Mouse (Mus musculus) limb, embryonic 10.5 days (tissue): Measurements from ENCODE around the gene Gm14147. TPM values are rescaled to one million over a fixed set of nuclear protein-coding genes. Genes with fewer than 3 reads are reported as not detected.
"Not testable (repeated sequence)": the region's sequence is repeated elsewhere in the genome, so short reads cannot be mapped to it uniquely, and the experiment has no call there.

Experiments
- DNase-seq: peaks from one replicate; pipeline ENCODE4 v3.0.0-alpha.2; 2017; ENCODE audit warnings: low spot score
- H3K27ac ChIP-seq: fragments of 300-500 bp; sonication (generic); 2 replicates; pipeline ENCODE4 v1.5.1; 2016; ENCODE audit warnings: mild to moderate bottlenecking
- H3K27me3 ChIP-seq: fragments of 300-500 bp; sonication (generic); 2 replicates; pipeline ENCODE4 v1.6.1; 2016; ENCODE audit warnings: low read depth, mild to moderate bottlenecking; ENCODE audit not compliant: poor library complexity, severe bottlenecking
- H3K36me3 ChIP-seq: fragments of 300-500 bp; sonication (generic); 2 replicates; pipeline ENCODE4 v1.6.1; 2016; ENCODE audit warnings: mild to moderate bottlenecking, moderate library complexity
- H3K4me1 ChIP-seq: fragments of 300-500 bp; sonication (generic); 2 replicates; pipeline ENCODE4 v1.6.1; 2016
- H3K4me3 ChIP-seq: fragments of 300-500 bp; sonication (generic); 2 replicates; pipeline ENCODE4 v1.5.1; 2016; ENCODE audit warnings: mild to moderate bottlenecking, moderate library complexity
- H3K9me3 ChIP-seq: fragments of 300-500 bp; sonication (generic); replicated peaks from 2 replicates; pipeline ENCODE4 v1.6.1; 2016; ENCODE audit warnings: mild to moderate bottlenecking
- WGBS: fragments of 180-500 bp; shearing (Covaris S2); methylation state at CpG from one replicate; pipeline ENCODE4 v1.1.7; 2016; 5-methylcytosine and 5-hydroxymethylcytosine counted together
- polyA plus RNA-seq: library from polyadenylated mRNA; unstranded; fragments of >200 nt; fragmentation: Nextera tagmentation; extraction: Ambion mirVana; gene quantifications from 2 replicates; pipeline ENCODE4 v1.2.1, GENCODE M21; 2016

Gm14147 gene
- polyA plus RNA-seq = not detected in 2 replicates

GRCm38 (mm10) chr2:151097945-151098344, at the start of gene Gm14147:
Gene Gm14147, plus strand, starts transcription at chr2:151098245.
- DNase-seq, H3K4me1 ChIP-seq, H3K9me3 ChIP-seq, H3K27ac ChIP-seq, H3K27me3 ChIP-seq, H3K4me3 ChIP-seq, H3K36me3 ChIP-seq: not testable (repeated sequence)
- no CpG with 5 or more reads among the region's 3 CpGs for WGBS

GRCm38 (mm10) chr2:151056637-151057036, 41.4 kb upstream of the Gm14147 start:
- 81% methylated on average over 1 of the region's 1 CpGs for WGBS

GRCm38 (mm10) chr2:151092250-151092649, 5.8 kb upstream of the Gm14147 start, which contains the start of gene Gm14151:
Gene Gm14151, minus strand, starts transcription at chr2:151092350.
- H3K27ac ChIP-seq, H3K36me3 ChIP-seq, H3K9me3 ChIP-seq, H3K4me1 ChIP-seq, H3K27me3 ChIP-seq, DNase-seq, H3K4me3 ChIP-seq: not testable (repeated sequence)
- no CpG with 5 or more reads among the region's 3 CpGs for WGBS

More at GRCm38 (mm10) chr2:151056637-151057036, 41.4 kb upstream of the Gm14147 start:
- Histone ChIP-seq H3K36me3 (no peaks in the 10 kb centered on the region), H3K27ac (no peak overlapping the region), H3K9me3 (no peaks in the 10 kb centered on the region), H3K4me3 (no peak overlapping the region), H3K4me1 (no peaks in the 10 kb centered on the region), H3K27me3 (no peaks in the 10 kb centered on the region)
- DNase-seq = no peak

Other genes with a start within 250 kb of the Gm14147 start
- gene Abhd12, start 193.5 kb upstream of the Gm14147 start, polyA plus RNA-seq = 46.9 and 53.0 TPM in 2 replicates
- 77.0 and 77.9 TPM in 2 replicates for gene Gins1, start 192.8 kb upstream of the Gm14147 start, polyA plus RNA-seq
- 21.5 and 22.6 TPM in 2 replicates for gene Ninl, start 58.9 kb upstream of the Gm14147 start, polyA plus RNA-seq
- 53.8 and 54.4 TPM in 2 replicates for gene Nanp, start 58.8 kb upstream of the Gm14147 start, polyA plus RNA-seq
- not detected in 2 replicates for gene Gm14151, start 5.9 kb upstream of the Gm14147 start, polyA plus RNA-seq